Mouse (Mus musculus) heart, postnatal 0 days (tissue): ENCODE data around the gene Rce1.

Experiments
- CTCF ChIP-seq: IDR thresholded peaks from 2 replicates; pipeline ENCODE4 v1.5.1; 2016; ENCODE audit warnings: antibody characterized with exemption, control low read depth, low read depth
- EP300 ChIP-seq: IDR thresholded peaks from 2 replicates; pipeline ENCODE4 v1.6.1; 2016; ENCODE audit warnings: antibody characterized with exemption, low read depth

DNA sequence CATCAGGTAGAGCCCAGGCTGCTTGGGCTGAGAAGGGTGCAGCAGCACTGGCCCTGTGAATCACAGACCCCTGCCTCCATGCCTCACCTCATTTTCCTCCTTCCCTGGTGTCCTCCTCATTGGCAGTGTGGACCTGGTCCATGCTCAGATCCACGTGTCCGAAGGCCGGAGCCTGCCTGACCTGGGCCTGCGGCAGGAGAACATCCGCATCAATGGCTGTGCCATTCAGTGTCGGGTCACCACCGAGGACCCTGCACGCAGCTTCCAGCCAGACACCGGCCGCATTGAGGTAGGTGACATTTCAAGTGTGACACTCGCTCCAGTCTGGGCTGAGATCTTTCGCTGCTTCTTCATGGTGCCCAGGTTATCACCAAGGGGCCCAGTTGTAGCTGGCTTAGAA lies 18.0 kb downstream of the Rce1 start:
- TF ChIP-seq CTCF (no peak), EP300 (no peak)
